Mouse (Mus musculus) CH12F3 (cell line): ENCODE measurements at regions not wholly inside any gene's neighbourhood (a gene's known extent, or its start where the extent isn't known, plus 50 kb on each side); places are given as distances from the start of the nearest gene placed in this dataset.

Source experiments
- in situ Hi-C: fragments of 300-500 bp; cut with MboI; formaldehyde crosslinking; loops from 2 replicates; pipeline ENCODE4 v1.14.3; 2020; ENCODE audit warnings: low sequenced_read_pairs

GRCm38 (mm10) chr2:174848981-174849681, 88.7 kb downstream of the Edn3 start:
- in situ Hi-C loops: no loop called here

GRCm38 (mm10) chr2:174850860-174851259, 90.4 kb downstream of the Edn3 start:
- in situ Hi-C loops: no loop called here

GRCm38 (mm10) chr2:174851525-174852330, 91.3 kb downstream of the Edn3 start:
- in situ Hi-C loops: no loop called here

- in situ Hi-C loops: no loop called here
Observed at GRCm38 (mm10) chr2:174853786-174854185, 93.4 kb downstream of the Edn3 start.

GRCm38 (mm10) chr2:174855548-174855947, 95.1 kb downstream of the Edn3 start:
- in situ Hi-C loops: no loop called here

GRCm38 (mm10) chr2:174856135-174856534, 95.7 kb downstream of the Edn3 start:
- in situ Hi-C loops: no loop called here

GRCm38 (mm10) chr2:174858011-174858834, 97.8 kb downstream of the Edn3 start:
- in situ Hi-C loops: no loop called here

GRCm38 (mm10) chr2:174858835-174859215, 98.4 kb downstream of the Edn3 start:
- in situ Hi-C loops: no loop called here

- in situ Hi-C loops: no loop called here
Observed at GRCm38 (mm10) chr2:174859533-174859932, 99.1 kb downstream of the Edn3 start.

GRCm38 (mm10) chr2:174864657-174865056, 104.2 kb downstream of the Edn3 start:
- in situ Hi-C loops: loop anchor here (10.0 kb wide), 1 partner anchor 540 kb away; no protein-coding TSS in a partner anchor

GRCm38 (mm10) chr2:174866546-174866945, 106.1 kb downstream of the Edn3 start:
- in situ Hi-C loops: loop anchor here (10.0 kb wide), 1 partner anchor 542 kb away; no protein-coding TSS in a partner anchor

- in situ Hi-C loops: loop anchor here (10.0 kb wide), 1 partner anchor 543 kb away; no protein-coding TSS in a partner anchor
Observed at GRCm38 (mm10) chr2:174867397-174867796, 107.0 kb downstream of the Edn3 start.

GRCm38 (mm10) chr2:174868186-174868585, 107.8 kb downstream of the Edn3 start:
- in situ Hi-C loops: loop anchor here (10.0 kb wide), 1 partner anchor 543 kb away; no protein-coding TSS in a partner anchor

GRCm38 (mm10) chr2:174868743-174869369, 108.4 kb downstream of the Edn3 start:
- in situ Hi-C loops: loop anchor here (10.0 kb wide), 1 partner anchor 544 kb away; no protein-coding TSS in a partner anchor

- in situ Hi-C loops: no loop called here
Observed at GRCm38 (mm10) chr2:174870284-174870683, 109.9 kb downstream of the Edn3 start.

- in situ Hi-C loops: no loop called here
Observed at GRCm38 (mm10) chr2:174871225-174871624, 110.8 kb downstream of the Edn3 start.

- in situ Hi-C loops: no loop called here
Observed at GRCm38 (mm10) chr2:174871844-174872243, 111.4 kb downstream of the Edn3 start.

- in situ Hi-C loops: loop anchor here (25.0 kb wide), 1 partner anchor 1290 kb away; the partner anchor contains the start of gene Ankrd60
Observed at GRCm38 (mm10) chr2:174876886-174877285, 116.5 kb downstream of the Edn3 start.

- in situ Hi-C loops: loop anchor here (25.0 kb wide), 1 partner anchor 1292 kb away; the partner anchor contains the start of gene Ankrd60
Observed at GRCm38 (mm10) chr2:174878979-174879378, 118.6 kb downstream of the Edn3 start.

- in situ Hi-C loops: loop anchor here (25.0 kb wide), 1 partner anchor 1293 kb away; the partner anchor contains the start of gene Ankrd60
Observed at GRCm38 (mm10) chr2:174880659-174881058, 120.2 kb downstream of the Edn3 start.
